Mouse (Mus musculus): ENCODE data around the gene Vmn1r125. TPM values are rescaled to one million over a fixed set of nuclear protein-coding genes. Genes with fewer than 3 reads are reported as not detected.
"Not testable (repeated sequence)": the region's sequence is repeated elsewhere in the genome, so short reads cannot be mapped to it uniquely, and the experiment has no call there.

The Vmn1r125 gene
- total RNA-seq (2014; fragmentation: Nextera tagmentation) (not detected in 2 replicates), total RNA-seq (2017) (not detected in 2 replicates), polyA plus RNA-seq (2012) (not detected in 2 replicates)

- ATAC-seq (ENCODE audit: extremely low read depth, insufficient number of reproducible peaks, low FRiP score, poor library complexity, severe bottlenecking); H3K27me3 ChIP-seq (ENCODE audit: insufficient read depth, low read length); DNase-seq (ENCODE audit: low spot score); H3K9me3 ChIP-seq (replicated peaks); H3K4me1 ChIP-seq (ENCODE audit: insufficient read depth, low read depth, low read length); H3K36me3 ChIP-seq (replicated peaks); H3K4me3 ChIP-seq (ENCODE audit: low read depth, low read length): not testable (repeated sequence)
Measured at GRCm38 (mm10) chr7:21271879-21272278, at the start of gene Vmn1r125. Vmn1r125 (plus strand) TSS chr7:21272179.

GRCm38 (mm10) chr7:21260517-21260916 is 11.5 kb upstream of the Vmn1r125 start, which contains the start of gene Vmn1r124:
Vmn1r124 (minus strand) TSS chr7:21260617.
- H3K9me3 ChIP-seq (replicated peaks); ATAC-seq (ENCODE audit: extremely low read depth, insufficient number of reproducible peaks, low FRiP score, poor library complexity, severe bottlenecking); DNase-seq (ENCODE audit: low spot score); H3K36me3 ChIP-seq (replicated peaks); H3K4me3 ChIP-seq (ENCODE audit: low read depth, low read length); H3K27me3 ChIP-seq (ENCODE audit: insufficient read depth, low read length); H3K4me1 ChIP-seq (ENCODE audit: insufficient read depth, low read depth, low read length): not testable (repeated sequence)

GRCm38 (mm10) chr7:21301367-21301766 is 29.4 kb downstream of the Vmn1r125 start, which contains the start of gene Vmn1r126:
Vmn1r126 (minus strand) TSS chr7:21301467.
- not testable (repeated sequence) for H3K27me3 ChIP-seq (ENCODE audit: insufficient read depth, low read length); ATAC-seq (ENCODE audit: extremely low read depth, insufficient number of reproducible peaks, low FRiP score, poor library complexity, severe bottlenecking); H3K36me3 ChIP-seq (replicated peaks); H3K9me3 ChIP-seq (replicated peaks); H3K4me1 ChIP-seq (ENCODE audit: insufficient read depth, low read depth, low read length); H3K4me3 ChIP-seq (ENCODE audit: low read depth, low read length); DNase-seq (ENCODE audit: low spot score)

DNA sequence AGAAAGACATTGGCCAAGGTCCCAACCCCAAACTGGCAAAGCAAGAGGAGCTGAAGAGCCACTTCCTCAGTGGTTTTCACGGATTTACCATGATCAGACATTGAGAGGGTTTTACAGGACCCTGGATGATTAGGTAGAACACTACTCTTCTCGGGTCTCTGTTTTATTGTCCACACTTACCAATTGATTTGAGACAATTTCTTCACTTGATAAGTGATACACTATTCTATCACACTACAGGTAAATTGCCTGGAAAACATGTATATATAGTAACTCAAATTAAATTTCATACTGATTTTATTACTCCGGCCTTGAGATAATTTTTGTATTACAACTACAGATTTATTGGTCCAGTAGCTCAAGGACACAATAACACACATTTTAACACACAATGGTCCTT is 47.8 kb downstream of the Vmn1r125 start, which contains the start of gene Vmn1r127:
Vmn1r127 (minus strand) TSS at position 101 of the 400 bp plus-strand sequence.
- H3K36me3 ChIP-seq (replicated peaks); H3K4me3 ChIP-seq (ENCODE audit: low read depth, low read length); H3K9me3 ChIP-seq (replicated peaks); H3K4me1 ChIP-seq (ENCODE audit: insufficient read depth, low read depth, low read length); DNase-seq (ENCODE audit: low spot score); H3K27me3 ChIP-seq (ENCODE audit: insufficient read depth, low read length); ATAC-seq (ENCODE audit: extremely low read depth, insufficient number of reproducible peaks, low FRiP score, poor library complexity, severe bottlenecking): not testable (repeated sequence)

Other genes starting within 250 kb of the Vmn1r125 start
- gene Vmn1r120, start 218.4 kb upstream of the Vmn1r125 start, total RNA-seq (2014; fragmentation: Nextera tagmentation), result not detected in 2 replicates
- gene Vmn1r120, start 218.4 kb upstream of the Vmn1r125 start, total RNA-seq (2017), result not detected in 2 replicates
- gene Vmn1r120, start 218.4 kb upstream of the Vmn1r125 start, polyA plus RNA-seq (2012), result not detected in 2 replicates
- not detected in 2 replicates for gene Vmn1r121, start 173.7 kb upstream of the Vmn1r125 start, total RNA-seq (2014; fragmentation: Nextera tagmentation)
- gene Vmn1r121, start 173.7 kb upstream of the Vmn1r125 start, total RNA-seq (2017), result not detected in 2 replicates
- not detected in 2 replicates for gene Vmn1r121, start 173.7 kb upstream of the Vmn1r125 start, polyA plus RNA-seq (2012)
- gene Vmn1r122, start 138.1 kb upstream of the Vmn1r125 start, total RNA-seq (2014; fragmentation: Nextera tagmentation), result not detected in 2 replicates
- not detected in 2 replicates for gene Vmn1r122, start 138.1 kb upstream of the Vmn1r125 start, total RNA-seq (2017)
- not detected in 2 replicates for gene Vmn1r122, start 138.1 kb upstream of the Vmn1r125 start, polyA plus RNA-seq (2012)
- gene Vmn1r123, start 110.0 kb upstream of the Vmn1r125 start, total RNA-seq (2014; fragmentation: Nextera tagmentation), result not detected in 2 replicates
- gene Vmn1r123, start 110.0 kb upstream of the Vmn1r125 start, total RNA-seq (2017), result not detected in 2 replicates
- gene Vmn1r123, start 110.0 kb upstream of the Vmn1r125 start, polyA plus RNA-seq (2012), result not detected in 2 replicates
- gene Gm5157, start 81.8 kb upstream of the Vmn1r125 start, total RNA-seq (2014; fragmentation: Nextera tagmentation), result not detected in 2 replicates
- 0.11 and 0.23 TPM in 2 replicates for gene Gm5157, start 81.8 kb upstream of the Vmn1r125 start, total RNA-seq (2017)
- not detected in 2 replicates for gene Gm5157, start 81.8 kb upstream of the Vmn1r125 start, polyA plus RNA-seq (2012)
- gene Vmn1r124, start 11.6 kb upstream of the Vmn1r125 start, total RNA-seq (2014; fragmentation: Nextera tagmentation), result not detected in 2 replicates
- 0.16 TPM in 1 of 2 replicates, not detected in the other for gene Vmn1r124, start 11.6 kb upstream of the Vmn1r125 start, total RNA-seq (2017)
- not detected in 2 replicates for gene Vmn1r124, start 11.6 kb upstream of the Vmn1r125 start, polyA plus RNA-seq (2012)
- not detected in 2 replicates for gene Vmn1r126, start 29.3 kb downstream of the Vmn1r125 start, total RNA-seq (2014; fragmentation: Nextera tagmentation)
- not detected in 2 replicates for gene Vmn1r126, start 29.3 kb downstream of the Vmn1r125 start, total RNA-seq (2017)
- not detected in 2 replicates for gene Vmn1r126, start 29.3 kb downstream of the Vmn1r125 start, polyA plus RNA-seq (2012)
- gene Vmn1r127, start 47.7 kb downstream of the Vmn1r125 start, total RNA-seq (2014; fragmentation: Nextera tagmentation), result not detected in 2 replicates
- not detected in 2 replicates for gene Vmn1r127, start 47.7 kb downstream of the Vmn1r125 start, total RNA-seq (2017)
- gene Vmn1r127, start 47.7 kb downstream of the Vmn1r125 start, polyA plus RNA-seq (2012), result not detected in 2 replicates
- gene Vmn1r128, start 77.2 kb downstream of the Vmn1r125 start, total RNA-seq (2014; fragmentation: Nextera tagmentation), result not detected in 2 replicates
- gene Vmn1r128, start 77.2 kb downstream of the Vmn1r125 start, total RNA-seq (2017), result not detected in 2 replicates
- not detected in 2 replicates for gene Vmn1r128, start 77.2 kb downstream of the Vmn1r125 start, polyA plus RNA-seq (2012)
- not detected in 2 replicates for gene Vmn1r129, start 89.1 kb downstream of the Vmn1r125 start, total RNA-seq (2014; fragmentation: Nextera tagmentation)
- not detected in 2 replicates for gene Vmn1r129, start 89.1 kb downstream of the Vmn1r125 start, total RNA-seq (2017)
- gene Vmn1r129, start 89.1 kb downstream of the Vmn1r125 start, polyA plus RNA-seq (2012), result not detected in 2 replicates
- not detected in 2 replicates for gene Gm6882, start 160.6 kb downstream of the Vmn1r125 start, total RNA-seq (2014; fragmentation: Nextera tagmentation)
- not detected in 2 replicates for gene Gm6882, start 160.6 kb downstream of the Vmn1r125 start, total RNA-seq (2017)
- not detected in 2 replicates for gene Gm6882, start 160.6 kb downstream of the Vmn1r125 start, polyA plus RNA-seq (2012)
- not detected in 2 replicates for gene Vmn1r130, start 239.6 kb downstream of the Vmn1r125 start, total RNA-seq (2014; fragmentation: Nextera tagmentation)
- not detected in 2 replicates for gene Vmn1r130, start 239.6 kb downstream of the Vmn1r125 start, total RNA-seq (2017)
- gene Vmn1r130, start 239.6 kb downstream of the Vmn1r125 start, polyA plus RNA-seq (2012), result not detected in 2 replicates